Mouse (Mus musculus): ENCODE data around the gene Egfl7.

Gene Egfl7

DNA sequence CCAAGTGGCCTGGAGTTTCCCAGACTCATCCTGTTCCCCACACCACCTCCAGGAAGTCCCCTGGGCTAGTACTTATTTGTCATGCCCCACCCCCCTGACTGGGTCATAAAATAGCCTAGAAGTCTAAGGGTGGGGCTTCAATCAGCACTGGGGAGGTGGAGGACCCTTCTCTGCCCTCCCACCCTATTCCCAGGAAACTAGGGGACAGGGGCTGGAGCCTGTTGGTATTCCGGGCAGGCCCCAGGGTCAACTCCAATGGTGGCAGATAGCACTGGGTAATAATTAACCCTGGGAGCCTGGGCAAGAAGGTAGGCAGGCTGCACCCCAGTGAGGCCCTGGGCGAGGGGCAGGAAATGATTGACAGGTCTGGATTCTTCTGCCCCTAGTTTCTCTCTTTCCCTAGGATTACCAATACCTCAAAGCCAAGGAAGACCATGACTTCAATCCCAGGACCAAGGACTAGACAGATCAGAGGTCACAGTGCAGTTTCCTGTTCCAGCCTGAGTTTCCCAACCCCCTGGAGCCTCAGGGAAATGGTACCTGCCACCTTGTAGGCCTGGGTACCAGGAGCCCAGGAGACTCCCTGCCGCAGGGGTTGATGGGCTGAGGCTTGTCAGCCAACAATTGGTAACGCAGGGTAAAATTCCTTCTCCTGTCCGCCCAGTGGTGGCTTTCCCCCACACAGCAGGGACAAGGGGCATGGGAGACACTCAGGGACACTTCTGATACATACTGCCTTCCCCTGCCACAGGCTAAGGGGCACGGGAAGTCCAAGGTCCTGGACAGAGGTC, 15.3 kb downstream of the Egfl7 start:
- DNase-seq, result no peak

DNA sequence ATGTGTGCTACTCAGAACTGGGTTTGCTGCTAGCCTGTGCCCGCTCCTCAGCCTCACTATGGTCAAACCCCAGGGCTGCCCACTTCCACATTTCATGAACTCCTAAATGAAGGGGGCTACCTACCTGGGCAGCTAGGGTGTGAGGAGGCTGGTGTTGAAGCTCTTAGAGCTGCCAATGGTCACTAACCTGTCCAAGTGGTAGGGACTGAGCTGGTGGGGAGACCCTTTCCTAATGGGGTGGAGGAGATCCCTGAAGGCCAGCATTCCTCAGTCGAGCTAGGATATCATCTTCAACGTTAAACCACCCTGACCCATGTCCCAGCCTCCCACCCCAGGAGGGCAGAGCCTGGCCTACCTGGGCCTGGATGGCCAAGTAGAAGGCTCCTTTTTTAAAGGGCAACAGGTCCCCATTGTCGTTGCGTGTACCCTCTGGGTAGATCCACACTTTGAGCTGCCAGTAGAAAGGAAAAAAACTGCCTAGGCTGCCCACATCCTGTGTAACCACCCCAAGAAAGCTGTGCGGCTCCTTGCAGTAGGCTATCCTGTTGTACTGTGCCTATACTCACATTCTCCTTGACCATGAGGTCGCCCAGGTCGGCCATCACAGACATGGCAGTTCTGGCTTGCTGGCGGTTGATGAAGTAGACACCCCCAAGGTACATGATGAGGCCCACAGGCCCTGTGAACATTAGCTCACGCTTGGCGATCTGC, 16.1 kb downstream of the Egfl7 start:
- no peak for DNase-seq

DNA sequence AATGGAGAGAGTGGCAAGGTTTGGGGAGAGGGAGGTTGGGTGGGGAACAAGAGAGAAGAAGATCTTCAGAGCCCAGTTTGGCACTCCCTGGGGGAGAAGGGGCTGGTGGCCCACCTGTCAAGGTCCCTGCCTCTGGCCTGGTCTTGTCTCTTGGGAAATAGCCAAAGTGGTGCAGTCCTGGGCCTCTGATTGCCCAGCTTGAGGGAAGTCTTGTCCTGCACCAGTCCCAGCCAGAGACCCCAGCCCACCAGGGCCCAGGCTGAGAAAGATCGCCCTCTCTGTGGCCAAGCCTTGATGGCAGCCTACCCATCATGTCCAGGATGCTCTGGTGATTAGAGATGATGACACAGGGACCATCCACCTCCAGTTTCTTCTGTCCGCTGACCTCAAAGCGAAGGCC, 17.1 kb downstream of the Egfl7 start:
- no peak for DNase-seq

DNA sequence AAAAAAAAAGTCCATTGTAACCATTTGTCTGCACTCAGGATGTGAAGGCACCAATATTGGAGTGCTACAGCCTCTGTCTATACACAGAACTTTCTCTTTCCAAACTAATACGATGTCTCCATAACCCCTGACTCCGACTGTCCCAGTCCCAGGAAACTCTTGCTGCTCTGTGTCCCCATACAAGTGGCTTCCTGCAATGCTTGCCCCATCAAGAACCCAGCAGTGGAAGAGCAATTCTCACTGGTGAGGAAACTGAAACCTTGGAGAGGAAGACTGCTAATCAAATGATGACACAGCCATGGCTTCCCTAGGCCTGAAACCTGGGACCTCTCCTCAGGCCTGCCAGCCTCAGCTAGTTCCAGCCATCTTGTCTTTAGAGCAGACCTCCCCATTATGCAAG, 18.0 kb downstream of the Egfl7 start:
- no peak for DNase-seq

DNA sequence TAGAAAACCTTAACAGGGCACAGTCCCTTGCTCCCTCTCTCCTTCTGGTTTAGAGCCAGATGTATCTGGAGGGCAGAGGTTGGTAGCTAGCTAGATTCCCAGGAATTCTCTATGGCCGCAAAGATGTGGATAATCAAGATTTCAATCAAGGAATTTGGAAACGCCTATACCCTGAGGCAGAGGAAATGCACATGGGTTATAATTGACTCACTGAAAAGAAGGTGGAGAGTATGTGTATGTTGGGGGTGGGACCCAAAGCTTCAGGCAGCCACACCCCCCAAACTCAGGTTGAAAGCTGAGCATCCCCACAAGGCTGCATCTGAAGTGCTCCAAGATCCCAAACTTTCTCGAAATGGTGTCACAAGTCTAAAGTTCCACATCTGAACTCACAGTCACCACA, 18.6 kb downstream of the Egfl7 start:
- no peak for DNase-seq

DNA sequence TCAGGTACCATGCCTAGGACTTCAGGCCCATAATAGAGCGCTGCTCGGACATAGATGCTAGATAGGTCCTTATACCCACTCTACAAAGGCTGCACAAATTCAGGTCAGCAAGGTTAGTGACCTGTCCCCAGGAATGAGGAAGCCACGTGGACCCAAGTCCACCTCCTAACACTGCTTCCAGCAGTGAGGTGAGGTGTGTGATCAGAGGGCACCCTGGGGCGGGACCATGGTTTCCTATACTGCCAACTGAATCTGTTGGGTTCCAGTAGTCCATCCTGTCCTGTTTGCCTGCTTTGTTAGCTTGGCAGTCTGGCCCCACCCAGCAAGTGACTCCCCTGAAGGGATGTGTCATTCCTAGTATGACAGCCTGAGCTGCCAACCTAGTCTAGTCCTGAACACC, 20.2 kb downstream of the Egfl7 start:
- DNase-seq, result no peak

DNA sequence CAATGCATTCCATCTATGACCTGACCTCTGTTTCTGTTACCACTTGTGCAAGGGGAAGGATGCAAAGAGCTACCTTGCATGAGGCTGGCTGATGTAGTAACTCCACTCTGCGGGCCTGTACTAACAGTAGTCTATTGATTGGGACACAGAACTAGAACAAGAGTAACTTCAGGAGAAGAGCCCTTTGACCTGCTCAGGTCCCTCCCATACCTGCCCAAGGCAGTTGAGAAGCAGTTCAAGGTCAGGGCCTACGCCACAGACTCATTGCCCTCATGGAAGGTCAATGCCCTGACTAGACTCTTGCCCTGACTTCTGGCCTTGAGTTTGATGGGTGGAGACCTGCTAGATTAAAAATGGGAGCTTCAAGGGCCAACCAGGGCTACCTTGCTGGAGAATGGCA, 20.9 kb downstream of the Egfl7 start:
- no peak for DNase-seq

DNA sequence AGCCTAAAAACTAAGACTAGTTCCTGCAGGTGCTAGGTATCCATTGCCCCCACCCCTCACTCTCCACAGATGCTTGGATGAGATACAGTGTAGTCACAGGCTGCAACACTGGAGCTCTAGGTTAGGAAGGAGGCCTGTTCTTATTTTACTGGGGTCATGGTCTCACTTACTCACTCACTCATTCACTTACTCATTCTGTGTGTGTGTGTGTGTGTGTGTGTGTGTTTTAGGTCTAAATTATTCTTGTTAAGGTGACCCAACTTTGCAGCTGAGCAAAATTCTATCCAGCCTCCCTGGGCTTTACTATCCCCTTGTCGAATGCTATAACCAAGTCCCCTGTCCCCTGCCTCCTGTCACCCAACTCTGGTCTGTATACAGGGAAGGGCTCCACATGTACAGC, 21.8 kb downstream of the Egfl7 start:
- no peak for DNase-seq

DNA sequence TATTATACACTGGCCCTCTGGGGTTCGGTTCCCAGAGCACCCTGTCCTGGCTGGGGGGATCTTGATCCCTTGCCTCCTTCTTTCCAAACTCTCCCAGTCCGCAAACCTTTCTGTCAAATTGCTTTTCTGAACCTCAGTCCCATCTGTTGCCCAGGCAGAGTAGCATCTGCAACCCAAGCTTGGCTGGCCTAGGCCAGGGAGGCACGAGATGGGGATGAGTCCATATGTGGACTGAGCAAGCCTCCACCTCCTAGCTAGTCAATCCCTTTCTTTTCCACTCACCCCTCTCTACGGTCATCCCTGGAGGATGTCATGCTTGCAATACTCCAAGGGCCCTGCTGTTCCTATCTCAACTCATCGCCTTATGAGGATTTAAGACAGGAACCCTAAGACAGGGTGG, 22.8 kb downstream of the Egfl7 start:
- DNase-seq, result no peak

DNA sequence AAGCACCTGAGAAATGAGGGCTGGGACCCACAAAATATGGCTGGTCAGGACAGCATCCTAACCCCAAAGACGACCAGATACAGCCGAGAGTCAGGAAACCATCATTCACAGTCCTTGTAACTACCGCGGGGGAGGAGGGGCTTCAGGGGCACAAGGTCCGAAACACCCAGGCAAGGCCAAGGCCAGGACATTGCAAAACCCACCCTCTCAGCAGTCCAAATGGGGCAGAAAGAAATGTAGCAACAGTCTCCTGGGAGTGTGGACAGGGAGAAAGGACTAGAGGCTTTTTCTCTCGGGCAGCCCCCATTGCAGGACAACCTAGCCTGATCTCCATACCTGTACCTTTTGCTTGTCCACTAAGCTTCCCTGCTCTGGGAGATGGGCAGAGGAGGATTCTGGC, 23.3 kb downstream of the Egfl7 start:
- no peak for DNase-seq

DNA sequence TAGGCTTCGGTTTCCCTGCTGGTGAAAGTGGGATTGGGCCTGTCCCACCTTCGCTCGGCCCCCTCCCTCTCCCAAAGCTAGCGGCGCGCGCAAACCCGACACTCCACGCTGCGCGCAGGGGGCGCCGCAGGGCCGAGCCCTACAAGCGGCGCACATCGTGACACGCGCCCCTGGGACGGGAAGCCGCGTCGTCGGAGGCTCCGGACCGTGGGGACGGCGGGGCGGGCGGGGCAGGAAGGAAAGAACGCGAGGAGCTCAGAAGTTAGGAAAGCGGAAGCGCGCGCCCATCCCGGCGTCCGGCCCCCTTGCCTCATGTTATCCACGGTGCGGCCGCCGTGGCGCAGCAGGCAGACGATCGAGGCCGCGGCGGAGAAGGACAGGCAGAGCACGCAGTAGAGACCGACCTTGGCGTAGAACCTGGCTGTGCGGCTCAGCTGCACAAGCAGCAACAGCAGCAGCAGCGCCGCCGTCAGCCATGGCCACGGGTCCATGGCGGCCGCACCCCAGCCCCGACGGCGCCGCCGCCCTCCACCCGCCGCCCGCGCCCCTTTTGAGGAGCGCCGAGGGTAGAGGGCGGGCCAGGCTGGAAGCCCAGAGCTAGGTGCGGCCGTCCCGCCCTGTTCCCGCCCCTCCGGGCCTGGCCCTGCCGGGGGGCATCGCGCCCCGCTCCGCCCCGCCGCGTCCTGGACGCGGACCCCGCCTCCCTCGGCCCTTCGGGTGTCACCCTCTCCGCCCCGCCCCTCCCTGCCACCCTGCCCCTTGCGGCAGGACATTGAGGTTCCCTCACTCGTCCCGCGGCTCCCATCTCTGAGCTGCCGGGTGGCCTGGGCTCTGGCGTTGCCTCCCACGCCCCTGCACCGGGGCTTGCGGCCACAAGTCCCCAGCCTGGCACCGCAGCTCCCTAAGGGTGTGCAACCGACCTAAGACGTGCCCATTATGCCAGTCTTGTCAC, 24.2 kb downstream of the Egfl7 start, which contains the start of gene Agpat2:
TSS of gene Agpat2 (minus strand) at position 698 of the 952 bp plus-strand sequence.
- peak; percentile 83 for DNase-seq

DNA sequence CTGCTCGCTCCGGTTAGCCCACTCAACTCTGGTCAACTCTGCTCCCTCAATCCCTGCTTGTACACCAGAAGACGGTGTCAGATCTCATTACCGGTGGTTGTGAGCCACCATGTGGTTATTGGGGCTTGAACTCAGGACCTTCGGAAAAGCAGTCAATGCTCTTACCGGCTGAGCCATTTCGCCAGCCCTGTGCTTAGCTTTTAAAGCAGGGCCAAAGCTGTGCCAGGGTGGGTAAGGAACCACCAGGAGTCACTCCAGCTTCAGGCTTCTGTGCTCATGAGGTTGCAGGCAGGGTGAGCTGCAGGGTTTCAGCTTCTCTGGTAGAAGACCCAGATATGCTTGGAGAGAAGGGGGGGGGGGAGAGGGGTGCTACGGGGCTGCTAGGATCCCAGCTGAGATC, 25.5 kb downstream of the Egfl7 start:
- no peak for DNase-seq

DNA sequence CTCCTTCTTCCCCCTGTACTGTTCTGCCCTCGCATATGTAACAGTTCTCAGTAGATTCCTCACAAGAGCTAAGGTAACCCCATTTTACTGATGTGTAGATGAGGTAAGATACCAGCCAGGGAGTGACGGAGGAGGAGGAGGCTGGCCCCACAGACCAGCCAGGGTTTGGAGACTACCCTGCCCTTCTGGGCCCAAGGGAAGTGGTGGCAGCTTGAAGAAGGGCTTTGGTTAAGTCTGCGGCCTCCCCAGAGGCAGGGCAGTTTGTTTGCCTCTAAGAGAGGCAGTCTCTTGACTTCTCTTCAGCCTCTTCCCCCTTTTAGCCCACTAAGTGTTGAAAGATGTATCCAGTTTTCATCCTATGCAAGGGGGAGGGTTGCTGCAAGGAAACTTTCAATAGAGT, 26.8 kb downstream of the Egfl7 start:
- DNase-seq, result no peak

DNA sequence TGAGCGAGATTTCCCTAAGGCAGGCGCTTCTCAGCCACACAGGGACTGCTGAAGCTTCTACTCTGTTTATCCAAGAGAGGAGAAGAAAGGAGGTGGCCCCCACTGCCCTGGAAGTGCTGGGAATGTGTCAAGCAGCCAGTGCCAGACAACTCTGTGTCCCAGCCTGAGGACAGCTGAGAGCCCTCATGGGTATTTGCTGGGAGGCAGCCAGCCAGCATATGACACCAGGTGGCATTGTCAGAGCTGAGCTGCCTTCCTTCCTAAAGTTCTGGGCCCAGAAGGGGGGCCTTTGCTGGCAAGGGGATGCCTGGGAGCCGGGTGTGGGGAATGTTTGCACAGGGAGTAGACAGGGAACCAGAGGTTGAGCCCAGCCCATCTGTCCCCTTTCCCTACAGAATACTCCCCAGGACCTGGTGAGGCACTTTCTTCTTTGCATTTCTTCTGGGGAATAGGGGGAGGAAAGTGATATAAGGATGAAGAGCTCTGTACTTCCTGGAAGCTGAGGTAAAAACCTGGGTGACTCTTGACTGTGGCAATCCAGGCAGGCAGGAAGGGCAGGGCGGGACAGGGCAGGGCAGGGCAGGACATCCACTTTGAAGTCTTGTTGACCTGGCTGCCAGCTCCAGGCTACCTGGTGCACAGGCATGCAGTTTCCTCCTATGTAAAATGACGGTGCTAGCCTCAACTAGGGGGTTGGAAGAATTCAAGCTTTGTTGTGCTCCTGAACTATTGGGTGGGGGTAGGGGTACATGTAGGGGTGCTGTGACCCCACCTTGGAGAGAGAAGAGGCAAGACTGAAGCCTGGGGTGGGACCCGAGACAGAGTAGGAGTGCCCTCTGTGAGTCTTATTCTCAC, 27.5 kb downstream of the Egfl7 start:
- no peak for DNase-seq

DNA sequence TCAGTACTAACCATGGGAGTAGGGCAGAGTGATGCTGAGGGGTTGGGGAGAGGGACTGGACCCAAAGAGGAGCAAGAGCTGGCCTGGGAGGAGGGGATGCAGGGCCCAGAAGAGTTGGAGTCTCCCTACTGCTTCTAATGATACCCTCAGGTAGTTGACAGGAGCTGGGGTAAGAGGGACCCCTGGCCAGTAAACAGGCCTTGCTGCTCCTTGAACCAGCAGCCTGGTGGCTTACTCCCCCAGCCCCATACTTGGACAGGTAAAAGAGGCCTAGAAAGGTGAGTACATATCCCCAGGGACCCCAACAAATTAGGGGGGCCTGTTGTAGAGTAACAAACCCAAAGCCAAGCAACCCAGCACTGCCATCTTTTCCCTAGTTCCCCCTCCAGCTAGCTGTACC, 29.0 kb downstream of the Egfl7 start:
- no peak for DNase-seq

DNA sequence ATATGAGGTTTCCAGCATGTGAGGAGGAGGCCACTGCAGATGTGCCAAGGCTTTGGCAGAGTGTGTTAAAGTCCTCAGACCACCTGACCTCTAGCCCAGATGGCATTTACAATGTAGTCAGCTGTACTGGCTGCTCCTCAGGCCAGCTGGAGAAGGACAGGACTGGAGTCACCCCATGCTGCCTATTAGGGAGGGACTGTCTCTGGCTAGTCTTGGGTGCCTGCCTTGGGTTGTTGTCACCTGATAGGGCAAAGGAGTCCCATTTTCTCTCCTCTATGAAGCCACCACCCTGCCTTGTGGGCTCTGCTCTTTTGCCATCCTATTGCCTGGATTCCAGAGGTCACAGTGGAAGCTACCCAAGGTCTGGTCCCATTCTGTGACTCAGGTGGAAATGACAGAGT, 29.4 kb downstream of the Egfl7 start:
- DNase-seq, result no peak

DNA sequence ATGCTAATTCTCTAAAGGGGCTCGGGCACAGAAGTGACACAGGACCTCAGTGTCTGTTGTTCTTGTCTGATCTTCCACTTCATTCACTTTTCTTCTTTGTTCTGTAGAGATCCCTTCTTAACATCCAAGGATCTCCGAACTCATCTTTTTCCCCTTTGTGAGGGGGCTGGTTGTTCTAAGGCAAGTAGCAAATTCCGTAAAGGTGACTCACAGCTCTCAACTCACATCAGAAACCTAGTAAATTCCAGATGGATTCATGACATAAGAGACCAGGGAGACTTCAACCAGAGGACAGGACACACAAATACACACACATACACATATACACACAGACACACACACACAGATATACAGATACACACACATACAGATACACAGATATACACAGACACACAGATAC, 30.7 kb downstream of the Egfl7 start:
- DNase-seq, result no peak

DNA sequence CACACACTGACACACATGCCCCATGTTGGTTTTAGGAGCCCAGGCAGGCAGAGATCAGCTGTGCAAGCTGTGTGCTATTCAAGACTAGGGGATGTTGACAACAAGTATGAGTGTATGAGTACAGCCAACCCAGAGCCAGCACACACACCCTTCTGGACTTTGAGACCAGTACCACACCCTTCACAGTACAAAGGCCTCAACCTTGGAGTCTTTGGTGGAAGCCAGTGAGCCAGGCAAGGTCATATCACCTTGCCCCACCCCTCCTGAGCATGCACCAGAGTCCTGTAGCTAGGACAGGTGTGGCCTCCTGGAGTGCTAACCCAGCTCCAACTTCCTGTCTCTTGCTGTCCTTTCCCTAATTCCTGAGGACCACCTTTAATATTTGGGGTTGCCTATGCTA, 31.2 kb downstream of the Egfl7 start:
- no peak for DNase-seq

DNA sequence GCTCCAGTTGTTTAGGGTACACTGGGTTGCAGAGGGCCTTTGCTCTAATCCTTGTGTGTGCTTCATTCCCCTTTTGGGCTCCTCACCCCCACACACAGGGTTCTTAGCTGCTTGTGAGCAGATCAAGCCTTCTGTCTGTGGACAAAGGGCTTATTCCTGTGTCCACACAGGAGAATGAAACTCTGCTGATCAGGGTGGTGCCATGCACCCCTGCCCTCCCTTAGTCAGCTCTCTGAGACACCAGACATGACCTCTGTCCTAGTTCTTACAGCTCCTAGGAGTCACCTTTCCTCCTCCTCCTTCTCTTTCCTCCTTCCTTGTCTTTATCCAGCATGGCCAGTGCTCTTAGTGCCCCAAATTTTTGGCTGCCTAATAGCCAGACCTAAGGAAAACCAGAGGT, 32.1 kb downstream of the Egfl7 start:
- DNase-seq, result no peak

DNA sequence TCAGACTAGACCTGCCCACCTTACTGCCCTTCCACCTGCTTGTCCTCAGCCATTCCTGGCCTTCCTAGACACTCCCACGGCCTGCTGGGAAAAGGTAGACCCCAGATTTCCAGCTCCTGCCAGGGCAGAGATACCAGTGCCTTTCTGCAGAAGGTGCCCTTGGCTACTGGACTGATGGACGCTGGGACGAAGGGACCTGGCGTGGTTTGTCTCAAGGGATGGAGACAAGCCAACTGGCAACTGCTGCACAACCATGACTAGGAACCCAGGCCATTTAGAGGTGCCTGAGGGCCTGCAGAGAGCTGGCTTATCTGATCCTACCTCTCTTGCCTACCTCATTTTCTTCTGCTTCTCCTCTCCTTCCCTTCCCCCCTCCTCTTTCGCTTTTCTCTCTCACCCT, 35.1 kb downstream of the Egfl7 start:
- no peak for DNase-seq

DNA sequence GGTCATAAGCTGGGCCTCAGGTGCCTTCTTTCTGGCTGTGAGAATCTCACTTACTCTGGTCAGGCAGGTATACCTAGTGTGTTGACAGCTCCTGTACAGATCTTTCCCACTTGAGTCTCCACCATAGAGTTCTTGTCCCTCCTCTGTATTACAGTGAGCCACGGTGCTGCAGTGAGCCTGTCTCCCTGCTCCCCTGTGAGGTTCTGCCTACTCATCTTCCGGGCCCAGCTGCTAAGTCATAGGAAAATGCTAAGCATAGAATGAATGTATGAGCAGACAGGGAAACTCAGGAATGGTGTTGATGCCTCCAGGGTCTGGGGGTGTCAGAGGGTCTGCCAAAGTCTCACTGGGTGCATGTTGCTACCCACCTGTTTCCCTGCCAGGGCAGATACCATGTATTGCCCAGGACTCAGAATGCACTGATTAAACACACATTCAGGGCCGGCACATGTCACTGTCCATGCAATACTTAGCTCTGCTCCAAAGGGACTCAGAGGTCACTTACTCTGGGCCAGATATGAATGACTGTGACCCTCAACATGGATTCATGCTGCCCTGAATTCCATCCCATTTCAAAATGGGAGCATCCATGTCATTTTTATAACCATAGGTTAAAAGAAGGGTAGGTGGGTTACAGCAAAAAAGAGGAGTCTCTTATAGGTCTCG, 35.8 kb downstream of the Egfl7 start:
- DNase-seq, result no peak

DNA sequence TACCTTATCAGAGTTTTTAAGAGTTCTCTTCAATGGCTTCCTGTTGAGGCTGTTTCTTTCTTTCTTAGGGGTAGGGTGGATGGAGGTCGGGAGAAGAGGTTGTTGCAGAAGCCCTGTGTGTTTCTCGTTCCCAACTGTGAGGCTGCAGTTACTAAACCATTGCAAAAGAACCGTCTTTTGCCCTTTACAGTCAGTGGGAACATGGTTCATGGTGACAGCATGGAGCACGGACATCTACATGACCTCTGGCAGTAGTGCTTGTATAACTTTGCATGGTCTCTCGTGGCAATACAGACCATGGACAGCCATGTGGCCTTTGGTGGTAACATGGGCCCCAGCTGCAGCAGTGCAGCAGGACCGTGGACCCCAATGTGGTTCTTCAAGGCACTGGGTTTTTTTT, 37.5 kb downstream of the Egfl7 start:
- no peak for DNase-seq

Data from embryo, embryonic 11 days (tissue).